Mouse (Mus musculus) spleen, adult 2 months (tissue): ENCODE data around the gene Clptm1l.

Experiments
- CTCF ChIP-seq: fragments of 200-500 bp; IDR thresholded peaks from 2 replicates; pipeline ENCODE4 v1.5.1; 2011; ENCODE audit warnings: mild to moderate bottlenecking, inconsistent platforms; ENCODE audit not compliant: insufficient read depth, insufficient read length, insufficient replicate concordance; ENCODE audit errors: extremely low read depth
- POLR2A ChIP-seq: fragments of 200-500 bp; IDR thresholded peaks from 2 replicates; pipeline ENCODE4 v1.6.1; 2011; ENCODE audit warnings: low read depth, low read length, inconsistent platforms

DNA sequence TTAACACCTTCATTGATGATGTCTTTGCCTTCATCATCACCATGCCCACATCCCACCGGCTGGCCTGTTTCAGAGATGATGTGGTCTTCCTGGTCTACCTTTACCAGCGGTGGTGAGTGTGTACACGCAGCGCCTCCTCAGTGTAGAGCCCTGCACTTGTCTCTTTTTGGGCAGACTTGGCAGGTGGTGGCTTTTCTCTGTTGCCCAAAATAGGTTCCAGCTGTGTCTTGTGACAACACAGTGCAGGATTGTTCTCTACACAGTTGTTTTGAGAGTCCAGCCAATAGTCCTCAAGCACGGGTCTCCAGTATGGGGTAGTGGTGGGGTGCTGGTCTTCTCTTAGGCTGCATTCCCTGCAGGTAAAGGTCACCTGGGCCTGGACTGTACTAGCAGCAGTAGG, 14.6 kb downstream of the Clptm1l start:
- no peak for TF ChIP-seq POLR2A
- no peak for TF ChIP-seq CTCF
